Mouse (Mus musculus) hindlimb bud, embryonic 11.5 days (tissue): Measurements from ENCODE around the gene Efr3b.
A peak's percentile ranks its signal among the peaks of the same experiment; 100 is the strongest.
"Not testable (repeated sequence)": the region's sequence is repeated elsewhere in the genome, so short reads cannot be mapped to it uniquely, and the experiment has no call there.

Experiments used
- DNase-seq: peaks from one replicate; pipeline ENCODE4 v3.0.0-alpha.2; 2012; ENCODE audit warnings: low read depth, low spot score; ENCODE audit errors: extremely low spot score

Gene Efr3b

DNA sequence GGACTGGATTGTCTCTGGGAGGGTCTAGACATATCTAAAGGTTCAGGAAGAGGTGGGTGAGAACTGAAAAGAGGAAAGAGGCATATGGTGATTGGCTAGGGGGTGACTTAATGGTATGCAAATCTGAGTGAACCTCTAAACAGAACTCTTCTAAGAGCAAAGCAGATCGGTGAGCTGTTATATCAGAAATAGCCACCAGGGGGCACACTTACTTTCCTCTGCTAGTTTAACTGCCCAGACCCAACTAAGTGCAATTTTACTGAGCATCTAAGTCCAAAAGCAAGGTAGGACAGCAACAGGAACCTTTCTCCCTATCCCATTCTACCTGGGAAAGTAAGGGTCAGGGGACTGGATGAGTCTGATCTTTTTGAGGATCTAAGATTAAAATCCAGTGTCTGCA lies 55.0 kb downstream of the Efr3b start:
- DNase-seq: peak; percentile 76

DNA sequence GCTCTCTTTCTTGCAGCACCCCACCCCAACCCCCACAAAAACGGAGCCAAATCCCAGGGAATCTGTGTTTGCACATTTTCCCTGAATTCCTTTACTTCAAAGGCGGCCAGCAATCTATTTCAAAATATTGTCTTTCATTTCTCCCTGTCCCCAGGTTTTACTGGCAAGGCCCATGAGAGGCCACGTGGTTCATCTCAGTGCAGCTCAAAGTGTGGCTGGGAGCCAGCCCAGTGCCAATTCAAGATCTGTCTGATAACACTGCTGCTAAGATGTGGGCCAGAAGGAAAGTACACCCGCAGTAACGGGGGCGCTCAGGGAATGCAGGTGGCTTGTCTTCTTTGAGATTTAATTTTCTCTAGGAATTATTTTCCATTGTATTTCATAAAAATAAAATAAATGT lies 56.5 kb downstream of the Efr3b start:
- DNase-seq: no peak

DNA sequence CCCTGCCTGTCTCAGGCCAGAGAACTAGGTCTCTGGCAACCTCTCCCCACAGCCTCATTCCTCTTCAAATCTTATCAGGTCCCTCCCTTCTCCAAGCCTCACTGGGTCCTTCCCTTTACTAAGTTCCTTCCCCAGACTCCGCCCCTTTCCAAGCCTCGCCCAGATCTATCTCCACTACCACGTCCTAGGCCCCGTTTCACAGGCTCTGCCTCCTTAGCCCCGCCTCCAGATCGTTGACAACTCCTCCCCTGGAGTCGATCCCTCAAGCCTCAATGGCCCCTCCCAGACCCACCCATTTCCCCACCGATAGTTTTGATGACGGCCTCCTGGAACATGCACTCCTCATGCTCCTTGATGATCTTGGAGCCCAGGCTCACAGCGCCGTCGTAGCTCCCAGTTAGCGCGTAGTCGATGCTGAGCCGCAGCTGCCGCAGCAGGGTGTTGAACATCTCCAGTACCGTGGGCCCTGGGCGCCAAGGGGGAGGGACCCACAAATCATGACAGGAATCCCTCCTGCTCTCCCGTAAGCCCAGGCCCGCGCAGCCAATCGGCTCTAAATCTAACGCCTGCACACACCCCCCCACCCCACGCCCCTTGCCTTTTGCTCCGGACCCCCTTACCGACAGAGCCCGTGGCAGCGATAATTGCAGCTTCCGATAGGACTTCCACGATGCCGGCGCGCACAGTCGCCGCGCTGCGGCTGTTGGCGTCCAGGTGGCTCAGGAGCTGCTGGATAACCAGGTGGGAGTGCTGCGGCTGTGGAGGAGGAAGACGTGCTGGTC lies 57.2 kb downstream of the Efr3b start:
- peak; percentile 57 for DNase-seq

DNA sequence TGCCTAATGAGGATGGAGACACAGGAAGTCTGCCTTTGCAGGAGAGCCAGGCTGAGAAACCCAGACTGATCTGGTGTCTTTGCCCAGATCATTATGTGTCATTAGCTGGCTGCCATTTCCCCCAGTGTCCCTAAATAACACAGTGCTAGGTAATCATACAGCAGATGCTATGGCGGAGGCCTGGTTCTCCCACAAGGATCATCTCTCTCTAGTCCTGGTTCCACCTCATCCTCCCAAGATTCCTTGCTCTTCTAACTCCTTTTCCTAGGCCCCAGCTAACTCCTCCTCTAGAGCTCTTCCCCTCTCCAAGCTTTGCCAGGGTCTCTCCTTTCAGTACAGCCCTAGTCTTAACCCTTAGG lies 57.7 kb downstream of the Efr3b start:
- DNase-seq: no peak

DNA sequence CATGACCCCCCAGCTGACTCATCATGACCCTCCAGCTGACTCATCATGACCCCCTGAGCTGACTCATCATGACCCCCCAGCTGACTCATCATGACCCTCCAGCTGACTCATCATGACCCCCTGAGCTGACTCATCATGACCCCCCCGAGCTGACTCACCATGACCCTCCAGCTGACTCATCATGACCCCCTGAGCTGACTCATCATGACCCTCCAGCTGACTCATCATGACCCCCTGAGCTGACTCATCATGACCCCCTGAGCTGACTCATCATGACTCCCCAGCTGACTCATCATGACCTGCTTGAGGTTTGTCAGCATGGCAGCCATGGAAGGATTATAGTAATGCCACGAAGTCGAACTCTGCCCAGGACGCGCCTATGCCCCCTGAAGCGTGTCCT lies 65.5 kb downstream of the Efr3b start:
- DNase-seq: not testable (repeated sequence)

DNA sequence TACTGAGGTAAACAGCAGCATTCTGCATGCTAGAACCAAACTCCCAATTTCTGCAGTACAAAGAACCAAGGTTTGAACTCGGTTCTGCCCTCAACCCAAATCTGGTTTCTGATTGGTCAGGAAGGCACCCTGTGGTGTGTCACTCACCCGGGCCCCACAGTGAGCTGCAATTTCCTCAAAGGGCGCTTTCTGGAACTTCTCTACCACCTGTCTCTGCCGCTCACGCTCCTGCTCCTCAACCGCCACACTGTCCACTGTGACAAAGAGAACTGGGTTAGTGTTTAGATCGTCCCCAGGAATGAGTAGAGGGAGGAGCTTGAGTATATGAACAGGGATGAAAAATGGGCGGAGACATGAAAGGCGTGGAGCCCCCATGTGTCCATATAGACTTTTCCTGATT lies 70.3 kb downstream of the Efr3b start:
- no peak for DNase-seq

DNA sequence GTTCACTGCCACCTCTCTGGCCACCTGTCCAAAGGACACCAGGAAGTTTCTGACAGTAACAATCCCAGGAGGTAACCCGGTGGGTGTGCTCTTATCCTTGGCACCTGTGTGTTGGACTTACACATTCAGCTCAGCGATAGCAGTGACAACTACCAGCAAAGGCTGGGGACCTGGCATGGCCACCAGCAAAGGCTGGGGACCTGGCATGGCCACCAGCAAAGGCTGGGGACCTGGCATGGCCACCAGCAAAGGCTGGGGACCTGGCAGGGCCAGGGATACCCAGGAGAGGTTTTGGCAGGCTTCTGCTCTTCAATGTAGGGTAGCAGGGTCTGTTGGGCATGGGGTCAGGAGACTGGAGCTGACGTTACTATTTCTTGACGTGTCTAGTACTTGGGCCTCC lies 71.5 kb downstream of the Efr3b start:
- DNase-seq: no peak

DNA sequence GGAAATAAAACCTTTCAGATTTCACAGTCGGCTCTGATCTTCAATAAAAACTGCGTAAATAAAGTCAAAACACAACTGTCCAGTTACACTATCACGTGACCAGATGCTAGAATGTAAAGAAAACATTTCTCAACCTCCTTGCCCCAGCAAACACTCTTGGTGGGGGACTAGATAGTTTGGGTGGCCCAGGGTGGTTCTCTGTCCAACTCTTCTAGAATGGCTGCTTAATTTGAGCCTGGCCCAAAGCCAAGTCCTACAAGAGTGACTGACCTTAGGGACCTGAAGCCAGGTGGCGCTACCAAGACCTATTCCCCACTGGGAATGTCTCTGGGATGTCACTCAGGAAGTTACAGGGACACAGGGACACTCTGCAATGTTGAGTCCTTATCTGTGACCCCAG lies 78.2 kb downstream of the Efr3b start:
- DNase-seq: no peak

DNA sequence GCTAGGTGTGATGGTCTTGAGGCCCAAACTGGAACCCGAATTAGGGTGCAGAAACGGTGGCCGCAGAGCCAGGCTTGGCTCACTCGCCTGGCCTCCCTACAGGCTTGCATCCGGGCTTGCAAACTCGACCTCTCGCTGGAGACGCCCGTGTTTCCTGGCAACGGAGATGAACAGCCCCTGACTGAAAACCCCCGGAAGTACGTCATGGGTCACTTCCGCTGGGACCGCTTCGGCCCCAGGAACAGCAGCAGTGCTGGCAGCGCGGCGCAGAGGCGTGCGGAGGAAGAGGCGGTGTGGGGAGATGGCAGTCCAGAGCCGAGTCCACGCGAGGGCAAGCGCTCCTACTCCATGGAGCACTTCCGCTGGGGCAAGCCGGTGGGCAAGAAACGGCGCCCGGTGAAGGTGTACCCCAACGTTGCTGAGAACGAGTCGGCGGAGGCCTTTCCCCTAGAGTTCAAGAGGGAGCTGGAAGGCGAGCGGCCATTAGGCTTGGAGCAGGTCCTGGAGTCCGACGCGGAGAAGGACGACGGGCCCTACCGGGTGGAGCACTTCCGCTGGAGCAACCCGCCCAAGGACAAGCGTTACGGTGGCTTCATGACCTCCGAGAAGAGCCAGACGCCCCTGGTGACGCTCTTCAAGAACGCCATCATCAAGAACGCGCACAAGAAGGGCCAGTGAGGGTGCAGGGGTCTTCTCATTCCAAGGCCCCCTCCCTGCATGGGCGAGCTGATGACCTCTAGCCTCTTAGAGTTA lies 78.7 kb downstream of the Efr3b start:
- peak; percentile 83 for DNase-seq

DNA sequence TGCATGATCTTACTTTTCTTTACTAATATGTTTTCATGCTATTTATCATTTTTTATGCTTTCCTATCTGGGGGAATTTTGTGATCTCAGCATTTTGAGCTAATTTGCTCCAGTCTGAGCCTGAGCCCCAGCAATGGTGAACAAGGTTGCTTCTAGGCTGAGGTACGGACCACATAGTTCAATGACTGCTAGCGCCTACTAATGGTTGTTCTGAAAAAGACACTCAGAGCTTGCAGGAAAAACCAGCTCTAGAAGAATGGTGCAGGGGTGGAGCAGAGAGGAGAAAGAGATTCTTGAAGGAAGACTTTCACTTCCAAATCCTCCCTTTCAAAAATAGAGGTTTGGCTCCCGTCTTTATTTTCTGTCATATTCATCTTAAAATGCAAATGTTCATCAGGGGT lies 82.4 kb downstream of the Efr3b start:
- DNase-seq: no peak

DNA sequence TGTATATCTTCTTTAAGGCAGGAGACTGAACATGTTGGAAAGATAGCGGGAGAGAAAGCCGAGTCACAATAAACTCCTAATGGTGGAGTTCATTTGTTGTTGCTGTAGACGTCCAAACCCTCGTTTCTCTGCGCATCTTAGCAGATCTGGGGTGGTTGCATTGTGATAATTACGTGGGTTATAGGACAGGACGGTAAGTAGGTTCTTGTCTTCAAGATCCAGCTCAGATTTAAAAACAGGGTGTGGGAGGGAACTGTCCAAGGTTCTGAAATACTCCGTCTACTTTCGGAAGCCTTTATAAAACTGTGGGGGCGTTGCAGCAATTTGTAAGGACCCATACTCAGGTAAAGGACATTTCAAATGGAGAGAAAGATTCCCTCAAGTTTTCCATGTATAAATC lies 83.3 kb downstream of the Efr3b start:
- DNase-seq: peak; percentile 69

DNA sequence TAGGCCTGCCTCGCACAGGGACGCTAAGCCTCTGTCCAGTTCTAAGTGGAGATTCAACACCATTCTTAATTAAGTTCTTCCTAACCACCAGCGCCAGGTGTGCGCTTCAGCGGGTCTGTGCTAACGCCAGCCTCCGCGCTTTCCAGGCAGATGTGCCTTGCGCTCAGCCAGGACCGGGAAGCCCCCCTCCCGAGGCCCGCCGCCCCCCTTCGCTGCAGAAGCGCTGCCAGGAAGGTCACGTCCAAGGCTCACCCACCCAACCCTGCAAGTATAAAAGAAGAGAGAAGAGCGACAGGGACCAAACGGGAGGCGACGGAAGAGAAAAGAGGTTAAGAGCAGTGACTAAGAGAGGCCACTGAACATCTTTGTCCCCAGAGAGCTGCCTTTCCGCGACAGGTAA lies 84.1 kb downstream of the Efr3b start, which contains the start of gene Pomc:
Gene Pomc, plus strand, starts transcription at position 301 of the 400 bp plus-strand sequence.
- no peak for DNase-seq

DNA sequence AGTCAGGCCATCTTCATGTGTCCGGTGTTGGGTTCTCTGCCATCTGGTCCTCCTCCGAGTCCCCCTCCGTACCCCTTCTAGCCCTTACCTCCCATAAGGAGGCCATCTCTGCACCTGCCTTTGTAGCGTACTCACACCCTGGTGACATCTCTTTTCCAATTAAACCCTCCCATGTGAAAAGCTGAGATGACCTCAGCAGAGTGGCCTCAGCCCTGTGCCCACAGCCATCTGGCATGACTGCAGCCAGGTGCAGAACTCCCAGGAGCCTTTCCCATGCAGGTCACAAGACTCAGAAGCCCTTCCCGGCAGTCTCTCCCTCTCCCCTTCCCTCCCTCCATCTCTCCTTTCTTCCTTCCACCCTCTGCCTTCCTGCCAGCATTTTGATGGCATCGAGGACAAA lies 91.2 kb downstream of the Efr3b start:
- no peak for DNase-seq

DNA sequence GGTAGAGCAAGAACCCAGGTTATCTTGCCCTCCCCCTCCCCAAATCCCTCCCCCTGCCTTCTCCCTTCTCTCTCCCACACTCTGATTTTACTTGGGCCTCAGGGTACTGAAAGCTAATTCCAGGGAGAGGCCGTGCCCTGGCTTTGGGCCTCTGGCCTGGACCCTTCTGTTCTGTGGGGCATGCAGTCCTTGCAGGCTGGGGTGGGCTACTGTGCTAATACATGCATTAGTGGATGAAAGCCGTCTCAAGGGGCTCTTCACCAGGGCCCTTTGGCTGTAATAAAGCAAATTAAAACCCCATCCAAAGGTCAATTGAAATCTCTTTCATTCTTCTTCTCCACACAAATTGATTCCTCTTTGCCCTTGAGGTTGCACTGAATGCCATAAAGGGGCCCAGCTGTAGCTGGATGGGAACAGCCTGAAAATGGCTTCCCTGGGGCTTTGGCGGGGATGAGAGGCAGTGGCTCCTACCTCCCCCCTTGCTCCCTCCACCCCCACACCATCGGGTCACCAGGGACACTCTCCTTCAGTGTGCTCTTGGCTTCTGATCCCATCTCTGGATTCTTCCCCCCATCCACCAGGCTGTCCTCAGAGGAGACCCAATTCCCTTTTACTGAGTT lies 94.2 kb downstream of the Efr3b start:
- DNase-seq: no peak

DNA sequence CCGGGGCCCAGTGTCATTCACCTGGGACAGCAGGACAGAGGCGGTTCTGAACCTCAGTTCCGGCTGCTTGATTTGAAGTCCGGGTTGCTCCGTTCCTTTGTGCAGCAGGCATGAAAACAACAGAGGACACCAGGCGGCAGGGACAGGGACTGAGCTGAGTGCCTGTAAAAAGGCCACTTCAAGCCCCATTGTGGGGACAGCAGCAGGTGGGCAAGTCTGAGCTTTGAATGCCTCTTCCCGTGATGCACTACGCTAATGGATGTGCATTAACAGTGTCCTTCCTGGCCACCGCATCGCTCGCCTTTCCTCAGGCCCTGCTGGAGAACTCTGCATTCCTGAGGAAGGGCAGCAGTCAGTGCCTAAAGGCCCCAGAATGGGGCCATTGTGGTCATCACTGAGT lies 96.7 kb downstream of the Efr3b start:
- no peak for DNase-seq

DNA sequence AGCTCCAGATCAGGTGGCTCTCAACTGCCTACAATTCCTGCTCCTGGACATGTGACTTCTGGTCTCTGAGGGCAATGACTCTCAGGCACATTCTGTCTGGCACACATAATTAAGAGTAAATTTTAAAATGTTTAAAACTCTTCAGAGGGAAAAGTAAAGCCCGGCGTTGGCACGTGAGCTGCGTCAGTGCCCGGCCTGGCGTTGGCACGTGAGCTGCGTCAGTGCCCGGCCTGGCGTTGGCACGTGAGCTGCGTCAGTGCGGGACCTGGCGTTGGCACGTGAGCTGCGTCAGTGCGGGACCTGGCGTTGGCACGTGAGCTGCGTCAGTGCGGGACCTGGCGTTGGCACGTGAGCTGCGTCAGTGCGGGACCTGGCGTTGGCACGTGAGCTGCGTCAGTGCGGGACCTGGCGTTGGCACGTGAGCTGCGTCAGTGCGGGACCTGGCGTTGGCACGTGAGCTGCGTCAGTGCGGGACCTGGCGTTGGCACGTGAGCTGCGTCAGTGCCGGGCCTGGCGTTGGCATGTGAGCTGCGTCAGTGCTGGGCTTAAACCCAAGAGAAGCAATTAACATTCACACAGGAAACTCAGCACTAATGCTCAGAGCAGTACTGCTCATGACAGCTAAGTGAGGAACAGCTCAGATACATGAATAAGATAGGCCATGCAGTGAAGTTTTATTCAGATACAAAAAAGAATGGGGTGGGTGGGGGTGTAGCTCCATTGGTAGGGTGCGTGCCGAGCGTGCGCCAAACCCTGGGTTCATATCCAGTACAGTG lies 108.4 kb downstream of the Efr3b start:
- DNase-seq: not testable (repeated sequence)

DNA sequence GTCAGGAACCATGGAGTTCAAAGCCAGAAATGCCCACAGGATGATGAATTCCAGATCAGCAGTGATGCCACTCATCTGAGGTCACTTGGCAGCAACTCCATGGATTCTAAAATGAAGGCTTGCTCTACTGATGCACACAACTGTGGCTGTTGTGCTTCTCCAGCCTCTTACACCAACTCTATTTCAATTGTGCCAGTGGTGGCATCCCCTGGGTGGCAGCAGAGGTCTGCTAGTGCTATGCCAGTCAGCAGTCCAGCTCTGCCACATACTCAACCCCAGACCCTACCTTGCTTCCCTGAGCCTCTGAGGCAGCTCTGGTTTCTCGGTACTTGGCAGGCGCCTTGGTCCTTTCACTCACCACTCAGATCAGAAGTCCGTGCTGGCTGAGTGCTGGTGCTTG lies 109.9 kb downstream of the Efr3b start:
- no peak for DNase-seq

DNA sequence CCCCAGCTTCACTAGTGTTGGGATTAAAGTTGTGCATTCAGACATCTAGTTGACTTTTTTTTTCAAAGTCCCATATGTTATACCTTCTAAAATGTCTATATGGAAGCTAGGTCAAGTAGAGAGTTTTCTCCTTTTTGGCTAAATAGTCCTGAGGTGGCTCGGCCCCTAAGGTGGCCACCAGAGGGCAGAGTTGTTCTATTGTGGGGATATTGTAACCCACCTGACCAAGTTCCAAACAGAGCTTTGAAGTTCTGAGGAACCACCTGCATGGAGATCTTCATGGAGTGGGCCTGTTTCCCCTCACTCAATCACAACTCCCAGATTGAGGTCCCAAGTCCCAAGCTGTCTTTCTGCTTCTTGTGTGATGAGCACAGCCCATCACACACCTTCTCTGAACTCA lies 112.6 kb downstream of the Efr3b start:
- DNase-seq: peak; percentile 35

DNA sequence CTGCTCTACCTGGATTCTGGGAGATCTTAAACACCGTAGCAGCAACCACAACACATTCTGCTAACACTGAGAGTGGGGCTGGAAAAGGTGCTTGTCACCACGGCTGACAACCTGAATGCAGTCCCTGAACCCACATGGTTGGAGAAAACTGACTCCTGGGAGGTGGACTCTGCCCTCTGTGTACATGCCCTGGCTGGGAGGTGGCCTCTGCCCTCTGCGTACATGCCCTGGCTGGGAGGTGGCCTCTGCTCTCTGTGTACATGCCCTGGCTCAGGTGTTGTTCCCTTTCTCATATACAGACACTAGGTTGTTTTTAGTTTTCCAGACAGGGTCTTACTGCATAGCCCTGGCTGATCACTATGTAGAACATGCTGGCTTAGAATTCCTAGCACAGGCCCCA lies 119.3 kb downstream of the Efr3b start:
- no peak for DNase-seq

DNA sequence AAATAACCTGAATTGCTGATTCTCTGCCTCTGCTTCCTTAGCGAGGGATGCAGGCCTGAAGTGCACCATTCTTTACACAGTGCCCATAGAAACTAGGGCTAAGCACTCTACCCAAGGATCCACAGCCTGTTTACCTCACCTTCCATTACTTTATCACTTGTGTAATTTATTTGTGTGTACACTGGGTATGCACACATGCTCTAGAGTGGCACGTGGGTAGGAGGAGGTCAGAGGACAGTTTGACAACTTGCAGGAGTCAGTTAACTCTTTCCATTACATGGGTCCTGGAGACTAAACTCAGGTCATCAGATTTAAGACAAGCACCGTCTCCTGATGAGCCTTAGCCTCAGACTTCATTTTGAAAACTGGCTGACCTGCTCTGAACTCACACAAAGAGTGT lies 120.1 kb downstream of the Efr3b start:
- DNase-seq: no peak

DNA sequence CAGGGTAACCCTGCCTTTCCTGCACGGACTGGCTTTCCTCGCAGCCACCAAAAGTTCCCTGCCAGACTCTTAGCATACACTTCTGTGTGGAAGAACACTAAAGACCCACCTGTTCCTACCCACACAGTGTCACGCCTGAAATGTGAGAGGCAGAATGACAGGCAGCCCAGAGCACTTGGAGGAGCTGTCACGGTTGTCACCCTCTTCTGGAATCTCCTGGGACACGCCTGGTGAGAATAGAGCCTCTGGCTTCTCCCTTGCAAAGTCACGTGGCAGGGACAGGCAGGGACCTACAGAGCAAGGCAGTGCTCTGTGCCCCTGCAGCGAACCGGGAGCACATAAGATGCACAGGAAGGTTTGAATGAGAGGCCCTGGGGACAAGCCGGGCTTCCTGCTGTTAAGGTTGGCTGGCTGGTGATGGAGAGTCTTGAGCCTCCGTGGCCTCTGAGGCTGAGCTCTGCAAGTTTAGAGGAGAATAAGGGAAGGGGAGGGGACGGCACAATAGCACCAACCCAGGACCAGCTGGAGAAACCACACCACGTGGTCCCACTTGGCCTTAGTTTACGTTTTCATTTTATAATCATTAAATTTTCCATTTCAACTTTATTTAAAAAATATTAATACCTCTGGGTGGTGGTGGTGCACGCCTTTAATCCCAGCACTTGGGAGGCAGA lies 120.9 kb downstream of the Efr3b start:
- DNase-seq: no peak
